Mouse (Mus musculus) lung, embryonic 16.5 days (tissue): ENCODE results near the gene Pus10. TPM values are rescaled to one million over a fixed set of nuclear protein-coding genes. Genes with fewer than 3 reads are reported as not detected.

ENCODE experiments used
- ATAC-seq: fragments of 200-750 bp; cut with Nextera tagmentation; 2 replicates; pipeline ENCODE4 v1.8.0; 2017; ENCODE audit warnings: low read depth, mild to moderate bottlenecking, moderate library complexity
- H3K27ac ChIP-seq: fragments of 300-500 bp; sonication (generic); 2 replicates; pipeline ENCODE4 v1.5.1; 2014; ENCODE audit warnings: mild to moderate bottlenecking, control low read depth, low read length
- H3K27me3 ChIP-seq: fragments of 300-500 bp; sonication (generic); 2 replicates; pipeline ENCODE4 v1.6.1; 2014; ENCODE audit warnings: low read depth, low read length, mixed read lengths; ENCODE audit not compliant: control insufficient read depth, insufficient read depth
- H3K36me3 ChIP-seq: fragments of 300-500 bp; sonication (generic); 2 replicates; pipeline ENCODE4 v1.6.1; 2014; ENCODE audit warnings: low read length; ENCODE audit not compliant: control insufficient read depth, insufficient read depth
- H3K4me1 ChIP-seq: fragments of 300-500 bp; sonication (generic); replicated peaks from 2 replicates; pipeline ENCODE4 v1.6.1; 2014; ENCODE audit warnings: low read length, mixed read lengths; ENCODE audit not compliant: control insufficient read depth, insufficient read depth
- H3K4me2 ChIP-seq: fragments of 300-500 bp; sonication (generic); 2 replicates; pipeline ENCODE4 v1.6.1; 2014; ENCODE audit warnings: low read depth, low read length, control low read depth
- H3K4me3 ChIP-seq: fragments of 300-500 bp; sonication (generic); 2 replicates; pipeline ENCODE4 v1.5.1; 2014; ENCODE audit warnings: mild to moderate bottlenecking, low read length, control low read depth
- H3K9ac ChIP-seq: fragments of 300-500 bp; sonication (generic); 2 replicates; pipeline ENCODE4 v1.6.1; 2014; ENCODE audit warnings: low read length, control low read depth
- H3K9me3 ChIP-seq: fragments of 300-500 bp; sonication (generic); 2 replicates; pipeline ENCODE4 v1.6.1; 2016; ENCODE audit warnings: low read length; ENCODE audit not compliant: control insufficient read depth
- WGBS: fragments of 180-500 bp; shearing (Covaris S2); extraction: QIAGEN DNeasy Blood & Tissue Kit; methylation state at CpG from one replicate; pipeline ENCODE4 v1.1.7; 2014; 5-methylcytosine and 5-hydroxymethylcytosine counted together
- polyA plus RNA-seq: library from polyadenylated mRNA; unstranded; fragments of >200 nt; fragmentation: Nextera tagmentation; extraction: Ambion mirVana; gene quantifications from 2 replicates; pipeline ENCODE4 v1.2.1, GENCODE M21; 2015

Gene Pus10
- polyA plus RNA-seq, 1 experiment from 2014 or later: 21.3 TPM

GRCm38 (mm10) chr11:23682561-23682960, 17.1 kb downstream of the Pus10 start:
- ATAC-seq: no peak

DNA sequence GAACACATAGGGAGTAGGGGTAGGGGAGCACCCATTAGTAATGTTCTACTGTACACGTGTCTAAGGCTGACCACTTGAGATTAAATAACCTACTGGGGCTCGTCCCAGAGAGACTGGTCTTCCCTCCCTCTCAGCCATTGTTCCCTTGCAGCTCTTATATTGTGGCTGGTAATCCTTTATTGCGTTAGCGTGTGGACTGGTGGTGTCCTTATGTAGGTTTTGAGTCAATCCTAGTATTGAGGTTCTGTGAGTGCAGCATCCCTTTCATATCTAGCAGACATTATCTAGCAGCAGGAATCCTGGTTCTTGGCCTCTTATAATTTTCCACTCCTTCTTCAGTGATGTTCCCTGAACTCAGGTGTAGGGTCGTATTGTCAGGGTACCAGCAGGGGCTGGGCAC, 21.2 kb downstream of the Pus10 start:
- Histone ChIP-seq H3K9ac (no peak overlapping the region), H3K27me3 (no peaks in the 10 kb centered on the region), H3K4me3 (no peak overlapping the region), H3K36me3 (no peaks in the 10 kb centered on the region), H3K27ac (no peak overlapping the region), H3K4me2 (no peak overlapping the region), H3K4me1 (no peaks in the 10 kb centered on the region), H3K9me3 (no peaks in the 10 kb centered on the region)
- ATAC-seq: no peak
- 83% methylated on average over 5 of the region's 5 CpGs for WGBS

More at GRCm38 (mm10) chr11:23682561-23682960, 17.1 kb downstream of the Pus10 start:
- Histone ChIP-seq H3K4me3 (no peak overlapping the region), H3K27me3 (no peaks in the 10 kb centered on the region), H3K36me3 (no peaks in the 10 kb centered on the region), H3K4me2 (no peak overlapping the region), H3K9me3 (no peaks in the 10 kb centered on the region), H3K9ac (no peak overlapping the region), H3K27ac (no peak overlapping the region), H3K4me1 (no peaks in the 10 kb centered on the region)
- WGBS: 90% methylated on average over 5 of the region's 5 CpGs

DNA sequence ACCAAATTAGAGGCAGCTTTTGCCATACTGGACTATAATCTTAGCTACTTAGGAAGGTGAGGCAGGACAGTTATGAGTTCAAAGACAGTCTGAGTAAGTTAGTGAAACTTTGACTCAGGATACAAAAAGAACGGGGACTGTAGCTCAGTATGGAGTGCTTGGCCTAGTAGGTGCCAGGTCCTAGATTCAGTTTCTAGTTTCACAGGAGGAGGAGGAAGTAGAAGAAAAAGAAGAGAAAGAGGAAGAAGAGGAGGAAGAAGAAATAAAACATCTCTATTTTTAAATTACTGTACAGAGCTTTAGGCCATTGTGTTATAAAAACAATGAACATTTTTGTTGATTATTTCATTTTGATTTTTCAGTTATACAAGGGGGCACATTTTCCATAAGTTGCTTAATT, 22.6 kb downstream of the Pus10 start:
- no peaks in the 10 kb centered on the region for H3K9me3 ChIP-seq
- no peaks in the 10 kb centered on the region for H3K4me1 ChIP-seq
- H3K27ac ChIP-seq: no peak overlapping the region
- H3K4me3 ChIP-seq: no peak overlapping the region
- 97% methylated on average over 1 of the region's 1 CpGs for WGBS
- ATAC-seq: no peak
- no peak overlapping the region for H3K4me2 ChIP-seq
- H3K27me3 ChIP-seq: no peaks in the 10 kb centered on the region
- no peak overlapping the region for H3K9ac ChIP-seq
- H3K36me3 ChIP-seq: no peaks in the 10 kb centered on the region

- H3K9ac ChIP-seq: no peak overlapping the region
- no peaks in the 10 kb centered on the region for H3K9me3 ChIP-seq
- no peaks in the 10 kb centered on the region for H3K36me3 ChIP-seq
- ATAC-seq: no peak
- H3K4me2 ChIP-seq: no peak overlapping the region
- 84% methylated on average over 2 of the region's 2 CpGs for WGBS
- no peak overlapping the region for H3K27ac ChIP-seq
- H3K27me3 ChIP-seq: no peaks in the 10 kb centered on the region
- no peak overlapping the region for H3K4me3 ChIP-seq
- H3K4me1 ChIP-seq: no peaks in the 10 kb centered on the region
Measured at GRCm38 (mm10) chr11:23693286-23693685, 27.8 kb downstream of the Pus10 start.

- no peaks in the 10 kb centered on the region for H3K27me3 ChIP-seq
- no peaks in the 10 kb centered on the region for H3K36me3 ChIP-seq
- H3K27ac ChIP-seq: no peak overlapping the region
- no peak for ATAC-seq
- H3K4me3 ChIP-seq: no peak overlapping the region
- no peaks in the 10 kb centered on the region for H3K4me1 ChIP-seq
- no peaks in the 10 kb centered on the region for H3K9me3 ChIP-seq
- H3K4me2 ChIP-seq: no peak overlapping the region
- no peak overlapping the region for H3K9ac ChIP-seq
Measured at GRCm38 (mm10) chr11:23695847-23696246, 30.4 kb downstream of the Pus10 start.

- H3K4me2 ChIP-seq: no peak overlapping the region
- no peak overlapping the region for H3K27ac ChIP-seq
- H3K36me3 ChIP-seq: no peaks in the 10 kb centered on the region
- WGBS: 46% methylated on average over 2 of the region's 2 CpGs
- no peaks in the 10 kb centered on the region for H3K4me1 ChIP-seq
- H3K4me3 ChIP-seq: no peak overlapping the region
- no peak for ATAC-seq
- H3K9me3 ChIP-seq: no peaks in the 10 kb centered on the region
- H3K27me3 ChIP-seq: no peaks in the 10 kb centered on the region
- H3K9ac ChIP-seq: no peak overlapping the region
Measured at GRCm38 (mm10) chr11:23698526-23698925, 33.1 kb downstream of the Pus10 start.

DNA sequence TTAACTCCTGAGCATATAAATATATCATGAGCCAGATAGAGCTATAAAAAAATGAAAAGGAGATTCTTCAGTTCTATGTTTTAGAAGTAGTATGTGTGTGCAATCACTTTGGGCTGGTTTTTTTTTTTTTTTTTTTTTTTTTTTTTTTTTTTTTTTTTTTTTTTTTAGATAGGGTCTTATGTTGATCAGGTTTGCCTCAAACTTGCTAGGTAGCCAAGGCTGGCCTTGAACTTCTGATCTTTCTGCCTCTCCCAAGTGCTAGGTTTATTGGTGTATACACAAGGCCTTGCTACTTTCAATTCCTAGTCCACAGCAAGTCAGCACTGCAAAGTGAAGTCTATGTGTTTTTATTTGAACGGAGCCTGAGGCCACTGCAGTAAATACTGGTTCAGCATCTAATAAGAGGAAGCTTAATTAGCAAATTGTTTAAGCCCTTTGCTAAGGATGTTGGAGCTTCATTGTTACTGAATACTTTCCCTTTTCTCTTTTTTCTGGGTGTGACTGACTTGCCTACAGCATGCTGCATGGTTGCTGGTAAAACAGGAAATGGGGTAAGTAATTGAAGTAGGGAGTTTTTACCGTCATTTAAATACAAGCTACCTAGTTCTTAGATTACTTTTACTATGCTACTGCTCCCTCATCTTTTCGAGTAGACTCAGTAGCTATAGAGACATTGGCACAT, 34.1 kb downstream of the Pus10 start:
- no peak for ATAC-seq
- no peaks in the 10 kb centered on the region for H3K36me3 ChIP-seq
- no peak overlapping the region for H3K4me3 ChIP-seq
- no peaks in the 10 kb centered on the region for H3K27me3 ChIP-seq
- WGBS: 77% methylated on average over 3 of the region's 3 CpGs
- no peak overlapping the region for H3K4me2 ChIP-seq
- no peak overlapping the region for H3K27ac ChIP-seq
- no peak overlapping the region for H3K9ac ChIP-seq
- no peaks in the 10 kb centered on the region for H3K9me3 ChIP-seq
- H3K4me1 ChIP-seq: no peaks in the 10 kb centered on the region

- Histone ChIP-seq H3K4me2 (no peak overlapping the region), H3K4me3 (no peak overlapping the region), H3K36me3 (no peaks in the 10 kb centered on the region), H3K9me3 (no peaks in the 10 kb centered on the region), H3K4me1 (no peaks in the 10 kb centered on the region), H3K27ac (no peak overlapping the region), H3K9ac (no peak overlapping the region), H3K27me3 (no peaks in the 10 kb centered on the region)
- no peak for ATAC-seq
- 91% methylated on average over 3 of the region's 3 CpGs for WGBS
Measured at GRCm38 (mm10) chr11:23701831-23702230, 36.4 kb downstream of the Pus10 start.

- ATAC-seq: no peak
- Histone ChIP-seq H3K27me3 (no peaks in the 10 kb centered on the region), H3K27ac (no peak overlapping the region), H3K36me3 (peaks cover 5% of the 10 kb centered on the region), H3K9me3 (no peaks in the 10 kb centered on the region), H3K4me2 (no peak overlapping the region), H3K9ac (no peak overlapping the region), H3K4me1 (no peaks in the 10 kb centered on the region), H3K4me3 (no peak overlapping the region)
- WGBS: 83% methylated on average over 7 of the region's 7 CpGs
Measured at GRCm38 (mm10) chr11:23704604-23705294, 39.3 kb downstream of the Pus10 start.
